Comparison of ENCODE assay signal across 12 mouse cellular contexts in the genomic region with DNA sequence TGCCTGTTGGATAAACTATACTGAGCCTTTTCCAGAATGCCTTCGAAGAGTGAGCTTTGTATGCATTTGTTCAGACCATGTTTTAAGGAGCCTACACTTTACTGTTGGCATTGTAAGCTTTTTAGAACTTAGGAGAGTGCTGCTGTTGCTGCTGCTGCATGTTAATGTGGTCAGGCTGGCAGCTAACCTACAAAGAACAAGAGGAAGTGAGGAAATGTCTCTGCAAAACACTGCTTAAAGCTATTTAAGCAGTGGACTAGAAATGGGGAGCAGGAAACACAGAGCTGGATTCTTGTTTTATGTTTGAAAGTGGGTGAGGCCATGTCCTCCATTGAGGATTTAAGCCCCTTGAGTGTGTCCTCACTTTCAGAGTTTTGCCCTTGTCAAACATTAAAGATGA. TPM values are rescaled to one million over a fixed set of nuclear protein-coding genes. Genes with fewer than 3 reads are reported as not detected.
DNase-seq lines count a peak whose midpoint lies in the region; ATAC-seq lines count a peak whose summit lies in the region.
"Had no signal": no experiment of that assay in that cellular context is flagged by ENCODE, and none has a peak within 500 bp of the region (broad histone marks: within the 10 kb centered on the region; RNA-seq: fewer than 3 reads in every experiment).

No protein-coding gene starts in this region.

- H3K9me3 ChIP-seq in liver, embryonic 12.5 days (replicated peaks) = no peaks in the 10 kb centered on the region
- H3K9me3 ChIP-seq in liver, embryonic 11.5 days (ENCODE audit: control insufficient read depth, low read length) = no peaks in the 10 kb centered on the region
- H3K9me3 ChIP-seq in intestine, embryonic 15.5 days = no peaks in the 10 kb centered on the region

- H3K9ac ChIP-seq in liver, embryonic 12.5 days = no peak overlapping the region
- H3K9ac ChIP-seq in liver, embryonic 11.5 days (ENCODE audit: low read depth, low read length) = no peak overlapping the region
- no peak overlapping the region for H3K9ac ChIP-seq in intestine, embryonic 15.5 days

- H3K27me3 ChIP-seq in liver, embryonic 12.5 days (replicated peaks) = no peaks in the 10 kb centered on the region
- no peaks in the 10 kb centered on the region for H3K27me3 ChIP-seq in liver, embryonic 11.5 days (replicated peaks; ENCODE audit: control insufficient read depth, insufficient read depth, low read length)
- H3K27me3 ChIP-seq in intestine, embryonic 15.5 days (replicated peaks) = no peaks in the 10 kb centered on the region
- H3K27me3 ChIP-seq: Patski had no signal

- H3K4me3 ChIP-seq in liver, embryonic 12.5 days = no peak overlapping the region
- H3K4me3 ChIP-seq in liver, embryonic 11.5 days (ENCODE audit: low read depth, low read length) = no peak overlapping the region
- H3K4me3 ChIP-seq in intestine, embryonic 15.5 days (replicated peaks) = no peak overlapping the region

- intact Hi-C loops in heart, postnatal 36 days (cut with DNase I) = no loop called here

- WGBS in liver, embryonic 12.5 days (ENCODE audit: insufficient replicate concordance) = 75% methylated on average over 1 of the region's 1 CpGs
- WGBS in liver, embryonic 11.5 days = 90% methylated on average over 1 of the region's 1 CpGs
- 100% methylated on average over 1 of the region's 1 CpGs for WGBS in intestine, embryonic 15.5 days

- DNase-seq in liver, embryonic 11.5 days (ENCODE audit: low spot score) = no peak
- DNase-seq in CD4-positive, CD25-positive, alpha-beta regulatory T cell, adult 2 months (ENCODE audit: low read depth, low spot score) = peak; percentile 51
- peak; percentile 41 for DNase-seq in T-cell, adult 2 months (ENCODE audit: low spot score)
- DNase-seq in heart, postnatal 36 days = no peak
- DNase-seq: adrenal gland, postnatal 25 days; cerebellum, adult 9-11 months; lung, postnatal 14 days; right cerebral cortex, postnatal 25 days had no signal

- H3K36me3 ChIP-seq in liver, embryonic 12.5 days = peaks cover 21% of the 10 kb centered on the region
- H3K36me3 ChIP-seq in liver, embryonic 11.5 days (ENCODE audit: control insufficient read depth, insufficient read depth, low read length) = no peaks in the 10 kb centered on the region
- no peaks in the 10 kb centered on the region for H3K36me3 ChIP-seq in intestine, embryonic 15.5 days

- 0 out of 2 replicates have a peak overlapping the region, but pooled peaks have one; percentile 30 for H3K27ac ChIP-seq in liver, embryonic 12.5 days
- no peak overlapping the region for H3K27ac ChIP-seq in liver, embryonic 11.5 days (ENCODE audit: low read depth, low read length)
- H3K27ac ChIP-seq in intestine, embryonic 15.5 days = no peak overlapping the region

- no peak overlapping the region for H3K4me2 ChIP-seq in liver, embryonic 12.5 days
- H3K4me2 ChIP-seq in liver, embryonic 11.5 days = no peak overlapping the region
- H3K4me2 ChIP-seq in intestine, embryonic 15.5 days (replicated peaks) = no peak overlapping the region

- no peak for ATAC-seq in liver, embryonic 12.5 days
- ATAC-seq in liver, embryonic 11.5 days (replicated peaks; ENCODE audit: low FRiP score) = no peak
- ATAC-seq in megakaryocyte, adult 5-6 weeks (ENCODE audit: poor library complexity, severe bottlenecking) = peak; percentile 71
- no peak for ATAC-seq in intestine, embryonic 15.5 days
- ATAC-seq: Patski had no signal

- peaks cover 37% of the 10 kb centered on the region for H3K4me1 ChIP-seq in liver, embryonic 12.5 days
- peaks cover 9% of the 10 kb centered on the region for H3K4me1 ChIP-seq in liver, embryonic 11.5 days (replicated peaks; ENCODE audit: control insufficient read depth, insufficient read depth, low read length)
- H3K4me1 ChIP-seq in intestine, embryonic 15.5 days (replicated peaks) = 0 out of 2 replicates have a peak, but pooled peaks cover 2% of the 10 kb centered on the region

RNA-seq across cellular contexts. Expression of gene Nrf1, which starts 5.3 kb away (rescaled TPM):
- 55.3 and 58.1 TPM in 2 replicates for polyA plus RNA-seq in liver, embryonic 12.5 days (2016; fragmentation: Nextera tagmentation; extraction: Ambion mirVana)
- polyA plus RNA-seq in liver, embryonic 11.5 days (2014; fragmentation: Nextera tagmentation; extraction: Ambion mirVana) = 64.8 and 72.5 TPM in 2 replicates
- 37.1 and 39.6 TPM in 2 replicates for total RNA-seq in megakaryocyte, adult 5-6 weeks (2015)
- total RNA-seq in megakaryocyte, adult 5-6 weeks (2017) = 69.9 and 84.5 TPM in 2 replicates
- 40.9 and 47.8 TPM in 2 replicates for polyA plus RNA-seq in intestine, embryonic 15.5 days (2015; fragmentation: Nextera tagmentation; extraction: Ambion mirVana)
- total RNA-seq in heart, postnatal 36 days (2021) = 10 to 100 TPM; 11.8 to 13.9 TPM

Comparison
In these comparisons a context has a peak if more than half of its experiments do, and no peak if none do; other contexts are left out.
1. DNase-seq: peak in CD4-positive, CD25-positive, alpha-beta regulatory T cell, adult 2 months (single experiment) and T-cell, adult 2 months (single experiment); none in liver, embryonic 11.5 days (single experiment) and heart, postnatal 36 days (0 of 2).